Mouse (Mus musculus) limb, embryonic 14.5 days (tissue): ENCODE data around the gene Ccdc13. TPM values are rescaled to one million over a fixed set of nuclear protein-coding genes. Genes with fewer than 3 reads are reported as not detected.
A peak's percentile ranks its signal among the peaks of the same experiment; 100 is the strongest.

Experiments used
- ATAC-seq: fragments of 200-750 bp; cut with Nextera tagmentation; 2 replicates; pipeline ENCODE4 v1.8.0; 2017; ENCODE audit warnings: low read depth, moderate number of reproducible peaks, moderate TSS enrichment; ENCODE audit not compliant: low FRiP score
- DNase-seq: peaks from one replicate; pipeline ENCODE4 v3.0.0-alpha.2; 2015; ENCODE audit warnings: low spot score
- H3K27ac ChIP-seq: fragments of 300-500 bp; sonication (generic); replicated peaks from 2 replicates; pipeline ENCODE4 v1.5.1; 2014; ENCODE audit warnings: low read depth, mild to moderate bottlenecking, low read length, moderate library complexity, mixed read lengths
- H3K27me3 ChIP-seq: fragments of 300-500 bp; sonication (generic); 2 replicates; pipeline ENCODE4 v1.6.1; 2014; ENCODE audit warnings: low read length, mixed read lengths; ENCODE audit not compliant: control insufficient read depth, insufficient read depth
- H3K36me3 ChIP-seq: fragments of 300-500 bp; sonication (generic); 2 replicates; pipeline ENCODE4 v1.6.1; 2014; ENCODE audit warnings: mild to moderate bottlenecking, low read length, moderate library complexity, mixed read lengths; ENCODE audit not compliant: control insufficient read depth, insufficient read depth
- H3K4me1 ChIP-seq: fragments of 300-500 bp; sonication (generic); 2 replicates; pipeline ENCODE4 v1.6.1; 2014; ENCODE audit warnings: antibody characterized with exemption, low read length, mixed read lengths; ENCODE audit not compliant: control insufficient read depth, insufficient read depth
- H3K4me2 ChIP-seq: fragments of 300-500 bp; sonication (generic); replicated peaks from 2 replicates; pipeline ENCODE4 v1.6.1; 2014; ENCODE audit warnings: low read depth, mild to moderate bottlenecking, low read length, moderate library complexity; ENCODE audit not compliant: severe bottlenecking
- H3K4me3 ChIP-seq: fragments of 300-500 bp; sonication (generic); replicated peaks from 2 replicates; pipeline ENCODE4 v1.5.1; 2014; ENCODE audit warnings: low read length
- H3K9ac ChIP-seq: fragments of 300-500 bp; sonication (generic); 2 replicates; pipeline ENCODE4 v1.6.1; 2014; ENCODE audit warnings: mild to moderate bottlenecking, low read depth, low read length, moderate library complexity; ENCODE audit not compliant: severe bottlenecking
- H3K9me3 ChIP-seq: fragments of 300-500 bp; sonication (generic); 2 replicates; pipeline ENCODE4 v1.6.1; 2016; ENCODE audit warnings: low read length; ENCODE audit not compliant: control insufficient read depth
- POLR2A ChIP-seq: fragments of 200-500 bp; IDR thresholded peaks from 2 replicates; pipeline ENCODE4 v1.8.0; 2012; ENCODE audit warnings: inconsistent platforms, mild to moderate bottlenecking, moderate library complexity, borderline replicate concordance; ENCODE audit not compliant: insufficient read depth, insufficient read length; ENCODE audit errors: extremely low read depth
- WGBS: fragments of 180-500 bp; shearing (Covaris S2); extraction: QIAGEN DNeasy Blood & Tissue Kit; methylation state at CpG from one replicate; pipeline ENCODE4 v1.1.7; 2014; 5-methylcytosine and 5-hydroxymethylcytosine counted together
- polyA plus RNA-seq, 2 experiments: library from polyadenylated mRNA; depleted of rRNA in 1 of 2; stranded (reverse) in 1 of 2; unstranded in 1 of 2; fragments of >200 nt; fragmentation: Nextera tagmentation in 1 of 2; extraction: Ambion mirVana in 1 of 2; gene quantifications; 2 replicates each; pipeline versions ENCODE4 v1.2.1 to v1.2.3; 2012 to 2014

The Ccdc13 gene
- polyA plus RNA-seq, 2 experiments, result 0.47 to 0.58 TPM

- TF ChIP-seq POLR2A, result no peak
- 87% methylated on average over 6 of the region's 6 CpGs for WGBS
- Histone ChIP-seq H3K36me3 (no peaks in the 10 kb centered on the region), H3K9ac (no peak overlapping the region), H3K27me3 (no peaks in the 10 kb centered on the region), H3K4me3 (no peak overlapping the region), H3K9me3 (no peaks in the 10 kb centered on the region), H3K27ac (no peak overlapping the region), H3K4me2 (no peak overlapping the region), H3K4me1 (no peaks in the 10 kb centered on the region)
- ATAC-seq, result no peak
- no peak for DNase-seq
Measured at GRCm38 (mm10) chr9:121867632-121868031, 28.4 kb upstream of the Ccdc13 start.

GRCm38 (mm10) chr9:121865425-121866008 lies 26.3 kb upstream of the Ccdc13 start:
- 37% methylated on average over 3 of the region's 3 CpGs for WGBS

GRCm38 (mm10) chr9:121864837-121865236 lies 25.6 kb upstream of the Ccdc13 start:
- H3K4me2 ChIP-seq, result no peak overlapping the region
- no peak overlapping the region for H3K4me3 ChIP-seq
- H3K27ac ChIP-seq, result no peak overlapping the region
- no peak for ATAC-seq
- H3K36me3 ChIP-seq, result no peaks in the 10 kb centered on the region
- TF ChIP-seq POLR2A, result no peak
- H3K9ac ChIP-seq, result no peak overlapping the region
- DNase-seq, result no peak
- WGBS, result 55% methylated on average over 4 of the region's 4 CpGs
- no peaks in the 10 kb centered on the region for H3K4me1 ChIP-seq
- H3K9me3 ChIP-seq, result no peaks in the 10 kb centered on the region
- H3K27me3 ChIP-seq, result no peaks in the 10 kb centered on the region

More at GRCm38 (mm10) chr9:121865425-121866008, 26.3 kb upstream of the Ccdc13 start:
- DNase-seq, result no peak
- H3K36me3 ChIP-seq, result no peaks in the 10 kb centered on the region
- no peak for TF ChIP-seq POLR2A
- H3K9ac ChIP-seq, result no peak overlapping the region
- no peak for ATAC-seq
- H3K27ac ChIP-seq, result no peak overlapping the region
- H3K27me3 ChIP-seq, result no peaks in the 10 kb centered on the region
- no peaks in the 10 kb centered on the region for H3K4me1 ChIP-seq
- H3K4me3 ChIP-seq, result no peak overlapping the region
- no peak overlapping the region for H3K4me2 ChIP-seq
- no peaks in the 10 kb centered on the region for H3K9me3 ChIP-seq

DNA sequence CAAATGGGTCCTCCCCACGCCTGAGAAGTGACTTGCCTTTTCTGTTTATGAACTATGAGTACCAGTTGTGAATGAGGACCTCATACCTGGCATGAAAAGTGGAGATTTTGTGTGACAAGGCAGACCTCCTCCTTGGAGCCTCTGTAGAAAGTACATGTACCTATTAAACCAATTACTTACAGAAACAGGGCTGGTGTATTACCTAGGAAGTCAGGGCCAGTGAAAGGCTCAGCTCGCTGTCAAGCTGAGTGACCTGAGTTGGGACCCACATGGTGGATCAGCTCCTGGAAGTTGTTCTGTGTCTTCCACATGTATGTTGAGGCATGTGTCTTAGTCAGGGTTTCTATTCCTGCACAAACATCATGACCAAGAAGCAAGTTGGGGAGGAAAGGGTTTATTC lies 21.7 kb upstream of the Ccdc13 start:
- no peak overlapping the region for H3K4me3 ChIP-seq
- H3K27ac ChIP-seq, result no peak overlapping the region
- WGBS, result 80% methylated on average over 2 of the region's 2 CpGs
- no peak for TF ChIP-seq POLR2A
- DNase-seq, result no peak
- H3K4me1 ChIP-seq, result 0 out of 2 replicates have a peak, but pooled peaks cover 3% of the 10 kb centered on the region
- no peaks in the 10 kb centered on the region for H3K27me3 ChIP-seq
- H3K9me3 ChIP-seq, result no peaks in the 10 kb centered on the region
- no peaks in the 10 kb centered on the region for H3K36me3 ChIP-seq
- H3K4me2 ChIP-seq, result no peak overlapping the region
- H3K9ac ChIP-seq, result no peak overlapping the region
- ATAC-seq, result no peak

DNA sequence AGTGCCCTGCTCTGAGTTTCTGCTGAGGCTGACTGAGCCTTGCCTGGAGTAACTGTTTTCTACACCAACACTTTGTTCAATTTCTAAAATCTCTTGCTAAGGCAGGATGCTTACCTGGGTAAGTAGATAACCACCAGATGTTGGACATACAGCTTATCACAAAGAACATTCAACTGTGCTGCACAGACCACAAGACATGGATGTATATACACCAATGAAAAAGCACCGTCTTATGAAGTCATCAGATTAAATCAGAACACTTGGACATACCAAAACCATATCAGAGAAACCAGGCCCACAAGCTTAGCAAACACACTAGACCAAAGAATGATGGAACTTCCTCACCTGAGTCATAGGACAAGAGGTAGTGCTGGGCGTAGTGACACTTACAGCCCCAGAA lies 20.1 kb upstream of the Ccdc13 start:
- Histone ChIP-seq H3K9me3 (no peaks in the 10 kb centered on the region), H3K27ac (no peak overlapping the region), H3K9ac (no peak overlapping the region), H3K36me3 (no peaks in the 10 kb centered on the region), H3K27me3 (no peaks in the 10 kb centered on the region), H3K4me2 (no peak overlapping the region), H3K4me3 (no peak overlapping the region), H3K4me1 (0 out of 2 replicates have a peak, but pooled peaks cover 3% of the 10 kb centered on the region)
- ATAC-seq, result no peak
- no peak for TF ChIP-seq POLR2A
- no peak for DNase-seq
- WGBS, result 96% methylated on average over 2 of the region's 2 CpGs

DNA sequence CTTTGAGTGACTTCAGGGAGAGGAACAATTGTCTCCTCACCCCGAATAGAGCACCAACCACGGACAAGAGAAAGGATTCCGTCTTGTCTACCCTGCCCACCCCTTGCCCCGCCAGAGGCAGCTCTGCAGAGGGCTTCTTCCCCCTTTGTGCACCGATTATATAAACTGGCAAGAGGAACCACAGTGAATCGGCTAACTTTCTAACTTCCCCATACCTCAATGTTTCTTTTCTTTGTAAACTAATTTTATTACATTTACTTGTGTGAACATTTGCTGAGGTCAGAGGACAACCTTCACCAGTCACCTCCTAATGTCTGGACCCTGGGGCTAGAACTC lies 18.9 kb upstream of the Ccdc13 start, which contains the start of gene Higd1a:
Gene Higd1a, minus strand, starts transcription at position 210 of the 336 bp plus-strand sequence.
- peak within 1 kb of the TSS; percentile 86 for H3K4me2 ChIP-seq
- ATAC-seq (no peak), DNase-seq (no peak)
- H3K9me3 ChIP-seq, result no peaks in the 10 kb centered on the region
- H3K4me1 ChIP-seq, result 0 out of 2 replicates have a peak, but pooled peaks cover 3% of the 10 kb centered on the region
- H3K27ac ChIP-seq, result peak within 1 kb of the TSS; percentile 93
- no peaks in the 10 kb centered on the region for H3K36me3 ChIP-seq
- H3K9ac ChIP-seq, result peak within 1 kb of the TSS; percentile 76
- H3K27me3 ChIP-seq, result no peaks in the 10 kb centered on the region
- peak within 1 kb of the TSS; percentile 71 for H3K4me3 ChIP-seq
- 28% methylated on average over 6 of the region's 6 CpGs for WGBS
- TF ChIP-seq POLR2A, result no peak
